8 mouse cellular contexts compared by ENCODE assay signal in the genomic region with DNA sequence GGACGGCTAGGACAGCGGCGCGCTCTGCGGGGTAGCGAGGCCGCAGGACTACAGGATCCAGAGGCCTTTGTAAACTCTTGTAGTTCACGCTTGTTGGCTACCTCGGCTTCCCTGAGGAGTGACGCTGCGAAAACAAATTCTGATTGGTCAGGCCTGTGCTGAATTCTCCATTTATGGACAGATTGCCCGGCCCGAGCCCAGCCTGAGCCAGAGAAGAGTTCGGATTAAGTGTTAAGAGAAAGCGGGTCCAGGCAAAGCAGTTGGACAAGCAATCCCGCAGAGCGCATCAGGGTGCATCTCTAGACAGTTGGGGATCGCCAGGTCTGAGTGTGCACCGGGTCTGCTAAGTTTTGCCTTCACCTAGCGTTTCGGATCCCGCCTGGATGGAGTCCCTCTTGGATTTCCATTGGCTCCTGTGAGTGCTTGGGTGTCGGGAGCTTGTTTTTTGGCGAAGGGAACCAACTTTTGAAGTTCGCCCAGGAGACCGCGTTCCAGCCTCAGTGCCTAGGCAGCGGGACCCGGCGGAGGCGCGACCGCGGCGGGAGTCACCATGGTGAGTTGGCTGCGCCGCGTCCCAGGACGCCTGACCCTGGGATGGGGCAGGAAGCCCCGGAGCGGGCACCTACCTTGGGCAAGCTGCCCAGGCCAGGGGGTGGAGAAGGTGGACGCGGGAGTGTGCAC. TPM values are rescaled to one million over a fixed set of nuclear protein-coding genes. Genes with fewer than 3 reads are reported as not detected.
DNase-seq lines count a peak whose midpoint lies in the region; ATAC-seq lines count a peak whose summit lies in the region.

TSS of gene Myo1e (plus strand) at position 200 of the 681 bp plus-strand sequence.

- DNase-seq in CD4-positive, CD25-positive, alpha-beta regulatory T cell, adult 2 months (ENCODE audit: low read depth, low spot score), result peak; percentile 87
- DNase-seq in c-Kit-positive CD71-positive TER-119-positive erythroid progenitor cells, embryonic 14.5 days (ENCODE audit: low spot score), result peak; percentile 4
- peak; percentile 97 for DNase-seq in forebrain, embryonic 14.5 days (ENCODE audit: low spot score)
- peak; percentile 93 to 96 for DNase-seq in heart, postnatal 10 days
- peak; percentile 86 to 93 for DNase-seq in kidney, postnatal 4 days
- DNase-seq in neural tube, embryonic 11.5 days (ENCODE audit: low spot score), result peak; percentile 88

- no peaks in the 10 kb centered on the region for H3K9me3 ChIP-seq in forebrain, embryonic 14.5 days (replicated peaks; ENCODE audit: control insufficient read depth, low read length)
- H3K9me3 ChIP-seq in liver, embryonic 15.5 days (replicated peaks), result no peaks in the 10 kb centered on the region
- no peaks in the 10 kb centered on the region for H3K9me3 ChIP-seq in neural tube, embryonic 11.5 days (ENCODE audit: control insufficient read depth, low read length)
- H3K9me3 ChIP-seq in stomach, embryonic 16.5 days (replicated peaks; ENCODE audit: control insufficient read depth, low read length), result peaks cover 4% of the 10 kb centered on the region; the same call in 1 of the 2 replicates

- H3K27me3 ChIP-seq in forebrain, embryonic 14.5 days (replicated peaks; ENCODE audit: control insufficient read depth, insufficient read depth, low read length), result no peaks in the 10 kb centered on the region
- H3K27me3 ChIP-seq in liver, embryonic 15.5 days, result peaks cover 56% of the 10 kb centered on the region
- no peaks in the 10 kb centered on the region for H3K27me3 ChIP-seq in neural tube, embryonic 11.5 days (ENCODE audit: control insufficient read depth, insufficient read depth, low read length)
- H3K27me3 ChIP-seq in stomach, embryonic 16.5 days (ENCODE audit: control insufficient read depth, insufficient read depth, low read length), result no peaks in the 10 kb centered on the region

- no peaks in the 10 kb centered on the region for H3K36me3 ChIP-seq in forebrain, embryonic 14.5 days (ENCODE audit: control insufficient read depth, insufficient read depth, low read length)
- H3K36me3 ChIP-seq in liver, embryonic 15.5 days (replicated peaks), result no peaks in the 10 kb centered on the region
- H3K36me3 ChIP-seq in neural tube, embryonic 11.5 days (ENCODE audit: control insufficient read depth, insufficient read depth, low read length), result no peaks in the 10 kb centered on the region
- no peaks in the 10 kb centered on the region for H3K36me3 ChIP-seq in stomach, embryonic 16.5 days (ENCODE audit: control insufficient read depth, insufficient read depth, low read length)

- H3K27ac ChIP-seq in forebrain, embryonic 14.5 days (ENCODE audit: low read depth, low read length), result peak within 1 kb of the TSS; percentile 5; the same call in 1 of the 2 replicates
- peak within 1 kb of the TSS; percentile 62; the same call in 1 of the 2 replicates for H3K27ac ChIP-seq in liver, embryonic 15.5 days (replicated peaks)
- H3K27ac ChIP-seq in neural tube, embryonic 11.5 days (ENCODE audit: low read depth, low read length), result peak within 1 kb of the TSS; percentile 27; the same call in 1 of the 2 replicates
- H3K27ac ChIP-seq in stomach, embryonic 16.5 days (ENCODE audit: low read length), result peak within 1 kb of the TSS; percentile 97

- H3K4me2 ChIP-seq in forebrain, embryonic 14.5 days (ENCODE audit: low read length), result peak within 1 kb of the TSS; percentile 99
- H3K4me2 ChIP-seq in liver, embryonic 15.5 days, result peak within 1 kb of the TSS; percentile 62
- peak within 1 kb of the TSS; percentile 97 for H3K4me2 ChIP-seq in neural tube, embryonic 11.5 days (ENCODE audit: low read depth)
- H3K4me2 ChIP-seq in stomach, embryonic 16.5 days (ENCODE audit: low read depth, low read length), result peak within 1 kb of the TSS; percentile 87

- intact Hi-C loops in heart, postnatal 10 days (cut with DNase I), result loop anchor here (2.0 to 5.0 kb wide), 2 partner anchors 120 to 186 kb away; no protein-coding TSS in a partner anchor

- peak; percentile 97 for ATAC-seq in forebrain, embryonic 14.5 days
- peak; percentile 78 for ATAC-seq in liver, embryonic 15.5 days (ENCODE audit: insufficient read depth)
- ATAC-seq in neural tube, embryonic 11.5 days (ENCODE audit: insufficient read depth, low FRiP score, low TSS enrichment), result peak; percentile 91
- peak; percentile 96 for ATAC-seq in stomach, embryonic 16.5 days (ENCODE audit: insufficient read depth, low FRiP score)

- peak within 1 kb of the TSS; percentile 55 for H3K4me3 ChIP-seq in forebrain, embryonic 14.5 days (ENCODE audit: low read depth, low read length)
- H3K4me3 ChIP-seq in liver, embryonic 15.5 days (replicated peaks), result peak within 1 kb of the TSS; percentile 57
- peak within 1 kb of the TSS; percentile 61 for H3K4me3 ChIP-seq in neural tube, embryonic 11.5 days (ENCODE audit: low read depth, low read length)
- peak within 1 kb of the TSS; percentile 76 for H3K4me3 ChIP-seq in stomach, embryonic 16.5 days (replicated peaks; ENCODE audit: low read length)

- H3K9ac ChIP-seq in forebrain, embryonic 14.5 days (ENCODE audit: low read length), result peak within 1 kb of the TSS; percentile 59
- H3K9ac ChIP-seq in liver, embryonic 15.5 days, result peak within 1 kb of the TSS; percentile 35
- peak within 1 kb of the TSS; percentile 63 for H3K9ac ChIP-seq in neural tube, embryonic 11.5 days (ENCODE audit: low read length)
- H3K9ac ChIP-seq in stomach, embryonic 16.5 days (ENCODE audit: low read length), result peak within 1 kb of the TSS; percentile 92

- H3K4me1 ChIP-seq in forebrain, embryonic 14.5 days (ENCODE audit: control insufficient read depth, insufficient read depth, low read length), result peaks cover 4% of the 10 kb centered on the region; the same call in 1 of the 2 replicates
- no peaks in the 10 kb centered on the region for H3K4me1 ChIP-seq in liver, embryonic 15.5 days (replicated peaks)
- peaks cover 3% of the 10 kb centered on the region; the same call in 1 of the 2 replicates for H3K4me1 ChIP-seq in neural tube, embryonic 11.5 days (ENCODE audit: control insufficient read depth, insufficient read depth, low read length)
- peaks cover 16% of the 10 kb centered on the region; the same call in 1 of the 2 replicates for H3K4me1 ChIP-seq in stomach, embryonic 16.5 days (ENCODE audit: control insufficient read depth, insufficient read depth, low read length)

- WGBS in forebrain, embryonic 14.5 days, result under 1% methylated on average over 43 of the region's 43 CpGs
- under 1% methylated on average over 43 of the region's 43 CpGs for WGBS in liver, embryonic 15.5 days (ENCODE audit: insufficient replicate concordance)
- WGBS in neural tube, embryonic 11.5 days, result 1% methylated on average over 43 of the region's 43 CpGs
- WGBS in stomach, embryonic 16.5 days, result 0% methylated on average over 43 of the region's 43 CpGs

RNA-seq across cellular contexts. Expression of gene Myo1e, which starts in this region (rescaled TPM):
- 4.1 and 6.0 TPM in 2 replicates for polyA plus RNA-seq in forebrain, embryonic 14.5 days (2014; fragmentation: Nextera tagmentation; extraction: Ambion mirVana)
- total RNA-seq in heart, postnatal 10 days (2021), result 10 to 100 TPM; 22.6 to 23.3 TPM
- polyA plus RNA-seq in liver, embryonic 15.5 days (2015; fragmentation: Nextera tagmentation; extraction: Ambion mirVana), result 3.5 and 4.2 TPM in 2 replicates
- 10.0 and 10.7 TPM in 2 replicates for polyA plus RNA-seq in neural tube, embryonic 11.5 days (2014; fragmentation: Nextera tagmentation; extraction: Ambion mirVana)
- 34.3 and 37.1 TPM in 2 replicates for polyA plus RNA-seq in stomach, embryonic 16.5 days (2015; fragmentation: Nextera tagmentation; extraction: Ambion mirVana)

Comparison
In these comparisons a context has a peak if more than half of its experiments do, and no peak if none do; other contexts are left out.
1. Peak in every context shown above with its lines: DNase-seq, ATAC-seq, H3K4me3 ChIP-seq and H3K27ac ChIP-seq.
2. DNase-seq: peak in every context shown above with its lines; median percentile 97 in forebrain, embryonic 14.5 days; 94 in heart, postnatal 10 days; 90 in kidney, postnatal 4 days; 88 in neural tube, embryonic 11.5 days; 87 in CD4-positive, CD25-positive, alpha-beta regulatory T cell, adult 2 months; 4 in c-Kit-positive CD71-positive TER-119-positive erythroid progenitor cells, embryonic 14.5 days.
3. H3K27ac ChIP-seq: peak in every context shown above with its lines; median percentile 97 in stomach, embryonic 16.5 days; 62 in liver, embryonic 15.5 days; 27 in neural tube, embryonic 11.5 days; 5 in forebrain, embryonic 14.5 days.
4. H3K9ac ChIP-seq: peak in every context shown above with its lines; median percentile 92 in stomach, embryonic 16.5 days; 63 in neural tube, embryonic 11.5 days; 59 in forebrain, embryonic 14.5 days; 35 in liver, embryonic 15.5 days.